In genomic region chr15:95791141-95791791, GRCm38 (mm10) we compare ENCODE assay signal across 8 mouse cellular contexts. TPM values are rescaled to one million over a fixed set of nuclear protein-coding genes. Genes with fewer than 3 reads are reported as not detected.
A peak's percentile ranks its signal among the peaks of the same experiment; 100 is the strongest.
DNase-seq lines count a peak whose midpoint lies in the region; ATAC-seq and TF ChIP-seq lines count a peak whose summit lies in the region.

No protein-coding gene starts in this region.

- TF ChIP-seq RAD21 in CH12.LX (IDR thresholded peaks at IDR 0.05; ENCODE audit: low read depth, low read length): no peak

- dilution Hi-C loops in CH12.LX (cut with MboI; ENCODE audit: extremely low pct_ligation_motif_present, extremely low pct_unique_long_range_greater_than_20kb, low sequenced_read_pairs): no loop called here

- peaks cover 4% of the 10 kb centered on the region for H3K9me3 ChIP-seq in CH12.LX (replicated peaks; ENCODE audit: low read length)
- H3K9me3 ChIP-seq in embryonic facial prominence, embryonic 14.5 days (ENCODE audit: control insufficient read depth, low read length): no peaks in the 10 kb centered on the region
- H3K9me3 ChIP-seq in hindbrain, embryonic 11.5 days (ENCODE audit: control insufficient read depth, low read length): no peaks in the 10 kb centered on the region
- H3K9me3 ChIP-seq in lung, embryonic 16.5 days (ENCODE audit: control insufficient read depth, low read length): no peaks in the 10 kb centered on the region
- no peaks in the 10 kb centered on the region for H3K9me3 ChIP-seq in stomach, embryonic 15.5 days

- peak; percentile 19; the same call in 1 of the 2 replicates for ATAC-seq in embryonic facial prominence, embryonic 14.5 days (ENCODE audit: low read depth)
- peak; percentile 53 for ATAC-seq in hindbrain, embryonic 11.5 days (ENCODE audit: low FRiP score)
- peak; percentile 55 for ATAC-seq in lung, embryonic 16.5 days (ENCODE audit: low read depth)
- ATAC-seq in stomach, embryonic 15.5 days (ENCODE audit: insufficient read depth, low FRiP score, low read depth): peak; percentile 11; the same call in 1 of the 2 replicates

- H3K27me3 ChIP-seq in CH12.LX (replicated peaks): no peaks in the 10 kb centered on the region
- no peaks in the 10 kb centered on the region for H3K27me3 ChIP-seq in embryonic facial prominence, embryonic 14.5 days (replicated peaks; ENCODE audit: control insufficient read depth, insufficient read depth, low read length)
- no peaks in the 10 kb centered on the region; the same call in 1 of the 2 replicates for H3K27me3 ChIP-seq in hindbrain, embryonic 11.5 days (ENCODE audit: control insufficient read depth, insufficient read depth, low read length)
- no peaks in the 10 kb centered on the region for H3K27me3 ChIP-seq in lung, embryonic 16.5 days (ENCODE audit: control insufficient read depth, insufficient read depth, low read depth, low read length)
- H3K27me3 ChIP-seq in stomach, embryonic 15.5 days (replicated peaks): no peaks in the 10 kb centered on the region

- DNase-seq in 3T3-L1 (ENCODE audit: low read depth, low spot score): peak; percentile 57
- DNase-seq in CH12.LX (ENCODE audit: extremely low read depth): no peak
- DNase-seq in embryonic facial prominence, embryonic 14.5 days (ENCODE audit: low spot score): peak; percentile 32
- no peak for DNase-seq in hindbrain, embryonic 11.5 days (ENCODE audit: low spot score)
- no peak for DNase-seq in right cerebral cortex, adult 18-20 months
- DNase-seq in ovary, postnatal 10 days (ENCODE audit: low spot score): no peak

- H3K4me1 ChIP-seq in CH12.LX (ENCODE audit: control insufficient read depth in 1 of 2, insufficient read depth in 2 of 2): peaks cover 12 to 51% of the 10 kb centered on the region in 2 experiments
- peaks cover 17% of the 10 kb centered on the region for H3K4me1 ChIP-seq in embryonic facial prominence, embryonic 14.5 days (ENCODE audit: control insufficient read depth, insufficient read depth, low read length)
- peaks cover 7% of the 10 kb centered on the region; the same call in 1 of the 2 replicates for H3K4me1 ChIP-seq in hindbrain, embryonic 11.5 days (replicated peaks; ENCODE audit: control insufficient read depth, insufficient read depth, low read length)
- H3K4me1 ChIP-seq in lung, embryonic 16.5 days (replicated peaks; ENCODE audit: control insufficient read depth, insufficient read depth, low read length): peaks cover 50% of the 10 kb centered on the region
- peaks cover 15% of the 10 kb centered on the region for H3K4me1 ChIP-seq in stomach, embryonic 15.5 days

- in situ Hi-C loops in CH12.LX (cut with MboI; ENCODE audit: low pct_ligation_motif_present, low pct_unique_long_range_greater_than_20kb, low sequenced_read_pairs): no loop called here

- TF ChIP-seq EP300 in CH12.LX (IDR thresholded peaks at IDR 0.05; ENCODE audit: low read length): no peak

- TF ChIP-seq POLR2A in CH12.LX (IDR thresholded peaks at IDR 0.05; ENCODE audit: low read depth, low read length): no peak

- H3K79me2 ChIP-seq in CH12.LX (replicated peaks; ENCODE audit: control insufficient read depth, extremely low read depth, insufficient read depth, poor library complexity, severe bottlenecking): peaks cover 40% of the 10 kb centered on the region

- peaks cover 0 to 16% of the 10 kb centered on the region in 2 experiments for H3K36me3 ChIP-seq in CH12.LX (replicated peaks in 1 of 2; ENCODE audit: control insufficient read depth in 1 of 2, insufficient read depth in 1 of 2, low read length in 1 of 2)
- H3K36me3 ChIP-seq in embryonic facial prominence, embryonic 14.5 days (ENCODE audit: control insufficient read depth, insufficient read depth, low read length): no peaks in the 10 kb centered on the region
- no peaks in the 10 kb centered on the region for H3K36me3 ChIP-seq in hindbrain, embryonic 11.5 days (ENCODE audit: control insufficient read depth, insufficient read depth, low read length)
- no peaks in the 10 kb centered on the region for H3K36me3 ChIP-seq in lung, embryonic 16.5 days (ENCODE audit: control insufficient read depth, insufficient read depth, low read length)
- H3K36me3 ChIP-seq in stomach, embryonic 15.5 days: no peaks in the 10 kb centered on the region

- no peak for TF ChIP-seq CTCF in CH12.LX (conservative IDR thresholded peaks at IDR 0.05 in 1 of 2, IDR thresholded peaks at IDR 0.05 in 1 of 2; ENCODE audit: low read depth in 2 of 2, low read length in 2 of 2)

- H3K27ac ChIP-seq in CH12.LX (ENCODE audit: insufficient read depth, low read depth): peak overlapping the region; percentile 48; the same call in 1 of the 2 replicates
- peak overlapping the region; percentile 72 for H3K27ac ChIP-seq in embryonic facial prominence, embryonic 14.5 days (replicated peaks; ENCODE audit: low read depth, low read length)
- H3K27ac ChIP-seq in hindbrain, embryonic 11.5 days (ENCODE audit: low read depth, low read length): peak overlapping the region; percentile 72; the same call in 1 of the 2 replicates
- H3K27ac ChIP-seq in lung, embryonic 16.5 days (ENCODE audit: low read length): peak overlapping the region; percentile 96
- peak overlapping the region; percentile 82 for H3K27ac ChIP-seq in stomach, embryonic 15.5 days

- peak overlapping the region; percentile 84 to 91 (median 84) for H3K4me3 ChIP-seq in CH12.LX (replicated peaks in 1 of 3; ENCODE audit: low read depth in 2 of 3, low read length in 2 of 3, poor library complexity in 1 of 3)
- H3K4me3 ChIP-seq in embryonic facial prominence, embryonic 14.5 days (ENCODE audit: low read depth, low read length): peak overlapping the region; percentile 59
- peak overlapping the region; percentile 70 for H3K4me3 ChIP-seq in hindbrain, embryonic 11.5 days (ENCODE audit: low read depth, low read length)
- H3K4me3 ChIP-seq in lung, embryonic 16.5 days (ENCODE audit: low read length): peak overlapping the region; percentile 86
- H3K4me3 ChIP-seq in stomach, embryonic 15.5 days (replicated peaks): peak overlapping the region; percentile 69

- WGBS in embryonic facial prominence, embryonic 14.5 days: under 1% methylated on average over 30 of the region's 32 CpGs
- WGBS in hindbrain, embryonic 11.5 days: 3% methylated on average over 32 of the region's 32 CpGs
- 1% methylated on average over 32 of the region's 32 CpGs for WGBS in lung, embryonic 16.5 days
- WGBS in stomach, embryonic 15.5 days: 1% methylated on average over 32 of the region's 32 CpGs

- peak overlapping the region; percentile 91 for H3K9ac ChIP-seq in CH12.LX (ENCODE audit: insufficient read depth, low read depth)
- peak overlapping the region; percentile 84 for H3K9ac ChIP-seq in embryonic facial prominence, embryonic 14.5 days (ENCODE audit: low read depth, low read length)
- peak overlapping the region; percentile 69 for H3K9ac ChIP-seq in hindbrain, embryonic 11.5 days (ENCODE audit: low read depth, low read length)
- H3K9ac ChIP-seq in lung, embryonic 16.5 days (ENCODE audit: low read length): peak overlapping the region; percentile 96
- peak overlapping the region; percentile 70 for H3K9ac ChIP-seq in stomach, embryonic 15.5 days

- H3K4me2 ChIP-seq in CH12.LX (ENCODE audit: insufficient read depth, low read depth, poor library complexity, severe bottlenecking): peak overlapping the region; percentile 92
- peak overlapping the region; percentile 64 for H3K4me2 ChIP-seq in embryonic facial prominence, embryonic 14.5 days (ENCODE audit: low read depth, low read length)
- peak overlapping the region; percentile 68 for H3K4me2 ChIP-seq in hindbrain, embryonic 11.5 days (replicated peaks; ENCODE audit: low read depth, low read length)
- H3K4me2 ChIP-seq in lung, embryonic 16.5 days (ENCODE audit: low read depth, low read length): peak overlapping the region; percentile 83
- H3K4me2 ChIP-seq in stomach, embryonic 15.5 days: peak overlapping the region; percentile 73

TF ChIP-seq in CH12.LX, 34 proteins besides CTCF, POLR2A, EP300 and RAD21:
- TF ChIP-seq MAFK (IDR thresholded peaks at IDR 0.05; ENCODE audit: insufficient replicate concordance, low read length) (no peak), IRF4 (IDR thresholded peaks at IDR 0.05; ENCODE audit: low read depth, low read length) (no peak), POLR2AphosphoS2 (IDR thresholded peaks at IDR 0.05; ENCODE audit: low read depth, low read length) (no peak), MAZ (IDR thresholded peaks at IDR 0.05; ENCODE audit: low read depth, low read length) (no peak), CHD2 (IDR thresholded peaks at IDR 0.05; ENCODE audit: low read length) (no peak), MXI1 (IDR thresholded peaks at IDR 0.05; ENCODE audit: low read depth, low read length) (no peak), RCOR1 (conservative IDR thresholded peaks at IDR 0.05; ENCODE audit: low read depth, low read length) (no peak), SIN3A (IDR thresholded peaks at IDR 0.05; ENCODE audit: low read length) (no peak), ETS1 (conservative IDR thresholded peaks at IDR 0.05; ENCODE audit: low read depth, low read length) (no peak), USF1 (IDR thresholded peaks at IDR 0.05; ENCODE audit: low read depth, low read length) (no peak), NRF1 (IDR thresholded peaks at IDR 0.05; ENCODE audit: low read depth, low read length) (no peak), HCFC1 (IDR thresholded peaks at IDR 0.05; ENCODE audit: low read depth, low read length) (no peak), JUND (conservative IDR thresholded peaks at IDR 0.05; ENCODE audit: low read depth, low read length) (no peak), ZKSCAN1 (IDR thresholded peaks at IDR 0.05; ENCODE audit: borderline replicate concordance, low read depth, low read length) (no peak)

RNA-seq across cellular contexts. Expression of gene Ano6, which starts 0.6 kb away (rescaled TPM):
- total RNA-seq in CH12.LX (2012; rRNA removed): 18.4 and 21.3 TPM in 2 replicates
- 14.1 and 14.9 TPM in 2 replicates for total RNA-seq in CH12.LX (2014; rRNA removed)
- 24.7 and 27.0 TPM in 2 replicates for polyA plus RNA-seq in CH12.LX (2012; ENCODE audit: insufficient read length, low read depth)
- 57.3 and 59.5 TPM in 2 replicates for polyA plus RNA-seq in embryonic facial prominence, embryonic 14.5 days (2014; fragmentation: Nextera tagmentation; extraction: Ambion mirVana)
- polyA plus RNA-seq in hindbrain, embryonic 11.5 days (2014; fragmentation: Nextera tagmentation; extraction: Ambion mirVana): 33.5 and 37.2 TPM in 2 replicates
- polyA plus RNA-seq in lung, embryonic 16.5 days (2015; fragmentation: Nextera tagmentation; extraction: Ambion mirVana): 50.8 and 53.2 TPM in 2 replicates
- polyA plus RNA-seq in stomach, embryonic 15.5 days (2015; fragmentation: Nextera tagmentation; extraction: Ambion mirVana): 37.8 and 43.3 TPM in 2 replicates

Comparison
In these comparisons a context has a peak if more than half of its experiments do, and no peak if none do; other contexts are left out.
1. DNase-seq: peak in 3T3-L1 (single experiment) and embryonic facial prominence, embryonic 14.5 days (single experiment); none in CH12.LX (single experiment), hindbrain, embryonic 11.5 days (single experiment), right cerebral cortex, adult 18-20 months (single experiment) and ovary, postnatal 10 days (single experiment).
2. Peak in every context shown above with its lines, with median percentiles within 50 percentile points of each other: H3K27ac ChIP-seq, H3K4me2 ChIP-seq, H3K4me3 ChIP-seq, H3K9ac ChIP-seq and ATAC-seq.